Mouse (Mus musculus): ENCODE data around the gene Btaf1.

DNA sequence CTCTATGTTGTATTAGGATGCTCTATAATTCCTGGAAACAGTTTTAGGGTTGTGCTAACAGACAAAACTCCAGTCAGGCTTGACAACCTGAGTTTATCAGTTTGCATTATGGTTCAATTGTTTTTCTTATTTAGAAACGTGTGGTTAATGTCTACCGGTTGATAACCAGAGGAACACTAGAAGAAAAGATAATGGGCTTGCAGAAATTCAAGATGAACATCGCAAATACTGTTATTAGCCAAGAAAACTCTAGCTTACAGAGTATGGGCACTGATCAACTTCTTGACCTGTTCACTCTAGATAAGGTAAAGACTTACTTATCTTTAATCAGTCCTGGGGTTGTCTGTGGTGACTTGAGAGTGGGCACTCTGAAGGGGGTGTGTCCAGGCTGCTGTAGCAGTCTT lies 84.0 kb downstream of the Btaf1 start:
- TF ChIP-seq POLR2A (IDR thresholded peaks at IDR 0.05; ENCODE audit: borderline replicate concordance, insufficient read depth, low read length) (no peak), CTCF (IDR thresholded peaks at IDR 0.05; ENCODE audit: borderline replicate concordance, insufficient read depth, low read depth, low read length) (no peak)
